Mouse (Mus musculus): Measurements from ENCODE around the gene Sh3bp4.

Gene Sh3bp4

DNA sequence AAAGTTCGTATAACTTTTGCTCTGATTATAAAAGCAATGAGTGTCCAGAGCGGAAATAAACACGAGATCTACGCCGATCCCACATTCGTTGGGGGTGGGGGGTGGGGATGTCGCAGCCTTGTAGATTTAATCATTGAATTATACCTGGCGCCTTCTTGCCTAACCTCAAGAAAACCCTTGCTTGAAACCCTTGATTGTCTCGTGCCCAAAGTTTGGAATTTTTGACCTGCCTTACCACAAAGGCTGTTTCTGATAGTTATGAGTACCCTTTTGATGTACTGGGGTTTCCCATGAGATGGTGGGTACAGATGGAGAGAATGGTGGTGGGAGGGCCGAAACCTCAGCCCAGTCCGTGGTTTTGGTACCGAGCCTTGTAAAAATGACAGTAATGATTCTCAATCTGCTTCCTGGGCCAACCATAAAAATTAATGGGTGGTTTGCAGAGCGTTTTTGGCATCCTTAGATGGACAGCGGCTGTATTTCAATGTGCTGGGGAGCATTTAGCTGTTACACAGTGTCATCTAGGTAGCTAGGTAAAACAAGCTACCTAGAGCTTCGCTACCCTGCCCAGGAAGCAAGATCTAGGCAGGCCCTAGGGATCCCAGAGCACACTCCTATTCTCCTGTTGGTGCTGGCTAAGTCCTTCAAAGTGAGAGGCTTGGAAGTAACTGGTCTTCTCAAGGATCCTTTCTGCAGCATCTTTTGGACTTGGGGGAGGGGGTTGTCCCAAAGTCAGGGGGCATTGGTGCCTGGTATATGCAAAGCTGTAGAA is 1.3 kb downstream of the Sh3bp4 start:
- DNase-seq = no peak

DNA sequence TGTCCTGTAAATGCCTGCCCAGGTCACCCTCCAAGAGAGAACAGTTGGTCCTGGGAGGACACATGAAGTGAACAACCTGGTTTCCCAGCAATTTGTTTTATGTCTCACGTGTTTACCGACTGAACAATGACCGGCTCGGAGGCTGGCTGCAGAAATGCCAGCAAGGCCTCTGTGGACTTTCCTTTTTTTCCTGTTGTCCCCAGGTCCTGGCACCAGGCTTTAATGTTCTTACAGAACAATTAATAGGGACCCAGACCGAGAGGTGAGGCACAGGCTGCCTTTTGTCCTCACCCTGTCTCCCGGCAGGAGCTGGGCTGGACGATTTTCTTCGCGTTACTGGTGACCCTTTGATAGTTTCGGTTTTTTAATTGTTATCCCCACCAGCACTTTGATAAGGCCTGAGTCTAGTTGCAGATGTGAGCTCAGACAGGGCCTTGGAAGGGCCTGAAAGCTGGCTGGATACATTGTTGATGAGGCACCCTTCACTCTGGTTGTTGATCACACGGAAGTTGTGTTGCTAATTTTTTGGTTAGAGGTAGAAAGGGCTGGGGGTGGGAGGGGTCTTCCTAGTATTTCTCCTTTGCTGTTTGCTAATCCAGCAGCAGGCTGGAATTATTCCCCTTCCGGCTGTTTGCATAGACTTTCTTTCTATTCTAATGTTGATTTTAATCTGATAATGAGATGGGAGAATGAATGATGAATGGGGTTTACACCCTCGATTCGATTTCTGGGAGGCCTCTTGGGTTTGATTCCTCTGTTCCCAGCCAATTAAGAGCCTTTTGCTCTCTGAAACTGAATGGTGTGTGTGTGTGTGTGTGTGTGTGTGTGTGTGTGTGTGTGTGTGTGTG is 2.2 kb downstream of the Sh3bp4 start:
- no peak for DNase-seq

- no peak for DNase-seq
Observed at GRCm38 (mm10) chr1:89073291-89073846, 3.2 kb downstream of the Sh3bp4 start.

- DNase-seq = no peak
Observed at GRCm38 (mm10) chr1:89074678-89075077, 4.5 kb downstream of the Sh3bp4 start.

DNA sequence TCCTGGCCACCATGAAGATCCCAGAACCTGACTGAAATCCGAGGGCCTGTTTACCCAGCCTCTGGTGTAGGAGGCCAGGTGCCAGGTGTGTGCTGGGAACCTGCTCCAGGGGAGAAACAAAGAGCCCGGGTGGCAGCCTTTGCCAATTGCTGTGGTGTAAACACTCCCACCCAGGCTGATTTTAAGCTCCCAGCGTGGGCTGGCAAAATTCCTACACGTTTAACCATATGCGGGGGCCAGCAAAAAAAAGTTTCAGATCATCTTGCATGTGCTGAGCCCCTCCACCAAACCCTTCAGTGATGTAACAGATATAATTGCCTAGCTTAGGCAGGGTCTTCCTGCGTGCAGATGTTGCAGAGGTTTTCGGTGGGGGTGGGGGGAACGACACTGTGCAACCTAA is 4.9 kb downstream of the Sh3bp4 start:
- no peak for DNase-seq

GRCm38 (mm10) chr1:89076777-89077176 is 6.6 kb downstream of the Sh3bp4 start:
- DNase-seq = no peak

GRCm38 (mm10) chr1:89078240-89078639 is 8.0 kb downstream of the Sh3bp4 start:
- no peak for DNase-seq

GRCm38 (mm10) chr1:89078730-89079129 is 8.5 kb downstream of the Sh3bp4 start:
- DNase-seq = no peak

DNA sequence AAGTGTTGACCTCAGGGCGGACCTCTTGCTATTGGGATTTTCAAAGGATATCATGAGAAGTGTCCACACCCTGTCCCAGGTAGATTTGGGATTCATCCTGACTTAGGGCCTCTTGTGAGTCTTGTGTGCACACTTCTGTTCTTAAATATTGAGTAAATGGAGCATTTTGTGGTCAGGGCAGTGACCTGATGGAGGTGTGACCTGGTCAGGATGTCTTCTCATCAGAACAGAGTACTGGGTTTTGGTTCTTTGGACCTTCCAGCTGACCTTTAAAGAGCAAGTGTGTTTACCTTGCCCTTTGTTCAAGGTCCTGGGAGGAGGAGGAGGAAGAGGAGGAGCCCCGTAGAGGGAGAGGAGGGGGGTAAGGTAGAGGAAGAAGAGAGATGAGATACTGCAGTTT is 9.0 kb downstream of the Sh3bp4 start:
- no peak for DNase-seq

DNA sequence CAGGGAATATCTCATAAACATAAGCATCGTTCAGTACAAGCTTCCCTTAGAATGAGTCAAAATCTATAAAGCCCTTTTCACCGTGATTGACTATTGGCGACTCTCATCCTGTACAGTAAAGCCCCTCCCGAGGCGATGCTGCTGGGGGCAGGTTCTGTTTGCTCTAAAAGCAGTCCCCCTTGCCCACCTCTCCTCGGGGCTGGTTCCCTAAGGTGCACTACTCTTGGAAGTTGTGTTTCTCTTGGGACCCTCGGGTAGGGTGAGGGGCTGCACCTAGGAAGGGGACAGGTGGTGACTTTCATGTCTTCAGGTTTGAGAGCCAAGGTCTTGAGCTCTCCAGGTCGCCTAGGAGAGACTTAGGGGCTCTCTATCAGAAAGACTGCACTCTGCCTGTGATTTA is 10.2 kb downstream of the Sh3bp4 start:
- no peak for DNase-seq

DNA sequence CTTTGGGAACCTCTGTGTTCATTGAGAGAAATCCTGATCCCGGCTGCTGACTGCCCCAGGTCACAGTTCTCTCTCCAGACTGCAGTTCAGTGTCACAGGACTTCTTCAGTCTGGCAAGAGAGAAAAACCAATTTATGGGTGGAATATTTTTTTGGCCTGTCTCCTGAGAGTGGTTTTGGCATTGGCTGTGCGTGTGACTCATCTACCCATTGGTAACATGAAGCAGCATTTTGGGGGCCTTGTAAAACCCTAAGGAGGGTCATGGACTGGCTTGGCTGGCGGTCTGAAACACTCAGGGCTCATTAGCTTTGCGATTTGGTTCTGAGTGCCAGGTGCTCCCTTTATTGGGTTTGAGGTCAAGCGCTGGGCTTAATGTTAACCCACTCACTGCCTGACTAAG is 10.6 kb downstream of the Sh3bp4 start:
- DNase-seq = no peak

DNA sequence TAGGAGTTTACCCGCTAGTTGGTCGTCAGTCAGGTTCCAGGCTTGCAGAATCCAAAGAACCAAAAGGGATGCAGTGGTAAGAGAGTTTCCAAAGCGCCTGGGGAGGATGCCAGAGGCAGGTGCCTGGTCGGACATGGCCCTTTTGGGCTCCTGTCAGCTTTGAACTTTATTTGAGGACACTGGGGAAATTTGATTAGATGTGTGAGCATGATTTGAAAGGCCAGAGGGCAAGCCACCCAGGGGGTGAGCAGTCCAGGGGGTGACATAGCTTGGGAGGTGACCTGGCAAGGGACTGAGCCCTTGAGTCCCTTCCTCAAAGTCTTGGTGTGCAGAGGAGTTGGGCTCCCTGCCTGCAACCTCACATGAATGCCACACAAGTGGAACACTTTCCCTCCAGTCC is 11.2 kb downstream of the Sh3bp4 start:
- DNase-seq = no peak

DNA sequence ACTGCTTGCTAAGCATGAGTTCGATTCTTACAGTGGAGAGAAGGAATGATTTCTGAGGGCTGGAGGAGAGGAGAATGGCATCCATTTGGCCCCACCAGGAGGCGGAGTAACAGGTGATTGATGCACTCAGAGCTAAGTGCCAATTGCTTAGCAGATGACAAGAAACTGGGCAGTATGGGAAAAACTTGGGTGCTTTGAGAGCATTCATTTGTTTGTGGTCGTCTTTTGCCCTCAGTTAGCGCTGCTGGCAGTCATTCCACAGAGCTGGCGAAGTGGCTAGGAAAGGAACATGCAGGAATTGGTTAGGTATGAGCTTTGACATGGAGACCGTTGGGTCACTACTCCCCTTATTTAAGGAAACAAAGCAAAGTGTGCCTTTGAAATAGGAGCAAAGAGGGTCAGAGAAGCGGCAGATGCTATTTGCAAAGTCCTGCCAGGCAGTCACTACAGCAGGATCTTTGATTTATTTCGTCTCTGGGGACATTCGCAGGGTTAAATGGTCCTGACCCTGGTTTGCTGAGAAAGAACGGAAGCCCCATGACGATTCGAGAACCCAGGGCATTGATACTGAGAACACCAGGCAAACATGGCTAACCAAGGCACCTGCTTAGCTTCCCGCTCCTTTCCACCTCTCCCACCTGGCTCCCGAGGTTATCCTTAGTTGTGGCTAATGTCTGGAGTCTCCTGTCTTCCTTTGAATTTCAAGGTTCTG is 12.1 kb downstream of the Sh3bp4 start:
- DNase-seq = no peak

DNA sequence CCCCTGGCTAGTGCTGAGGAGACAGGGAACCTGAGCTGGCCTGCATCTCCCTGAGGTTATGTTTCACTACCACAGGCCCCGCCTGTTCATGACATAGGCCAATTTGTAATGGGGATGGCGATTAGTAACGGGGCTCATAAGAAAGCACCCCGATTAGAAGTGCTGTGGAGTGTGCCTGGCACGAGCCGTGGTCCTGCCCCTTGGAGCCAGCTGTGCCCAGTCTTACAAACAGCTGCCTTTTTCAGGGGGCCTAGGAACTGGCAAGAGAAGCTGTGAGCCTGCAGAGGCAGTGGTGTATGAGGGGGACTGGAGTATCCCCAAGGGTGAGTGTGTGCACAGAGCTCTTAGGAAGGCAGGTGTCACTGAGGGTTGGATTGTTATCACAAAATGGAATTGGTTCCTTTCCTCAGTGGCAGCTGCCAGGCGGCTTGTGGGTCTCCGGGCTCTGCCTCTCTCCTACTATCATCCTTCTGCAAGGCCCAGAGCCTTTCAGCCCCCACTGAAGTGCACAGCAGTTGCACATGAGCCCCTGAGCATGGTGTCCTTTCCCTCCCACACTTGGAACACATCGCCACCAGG is 16.4 kb downstream of the Sh3bp4 start:
- DNase-seq = no peak

GRCm38 (mm10) chr1:89088144-89088543 is 17.9 kb downstream of the Sh3bp4 start:
- DNase-seq = no peak

DNA sequence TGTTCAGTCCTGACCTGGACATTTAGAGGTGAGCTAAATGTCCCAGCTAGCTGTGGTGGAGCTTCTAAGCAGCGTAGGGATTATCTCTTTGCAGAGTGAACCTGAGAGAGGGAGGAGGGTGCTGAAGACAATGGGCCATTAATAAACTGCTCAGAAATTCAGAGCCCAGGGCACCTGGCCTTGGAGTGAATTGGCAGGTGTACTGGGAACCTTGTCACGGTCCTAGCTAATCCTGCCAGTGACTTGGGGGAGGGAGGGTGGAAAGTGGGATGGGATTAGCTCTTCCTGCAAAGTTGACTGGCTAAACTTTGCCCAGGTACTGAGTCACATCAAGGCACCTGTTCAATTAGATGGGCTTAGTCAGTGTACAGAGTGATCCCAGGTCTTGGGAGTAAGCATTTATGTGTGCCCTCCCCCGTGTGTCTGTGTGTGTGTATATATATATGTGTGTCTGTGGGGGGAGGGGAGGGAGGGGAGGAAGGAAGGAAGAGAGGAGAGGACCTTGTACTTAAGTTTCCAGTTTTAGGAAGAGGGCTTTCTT is 18.6 kb downstream of the Sh3bp4 start:
- DNase-seq = no peak

GRCm38 (mm10) chr1:89089821-89090600 is 19.8 kb downstream of the Sh3bp4 start:
- DNase-seq = peak; percentile 51

- peak; percentile 20 for DNase-seq
Observed at GRCm38 (mm10) chr1:89090676-89091075, 20.5 kb downstream of the Sh3bp4 start.

- no peak for DNase-seq
Observed at GRCm38 (mm10) chr1:89092019-89092418, 21.8 kb downstream of the Sh3bp4 start.

GRCm38 (mm10) chr1:89092442-89092991 is 22.3 kb downstream of the Sh3bp4 start:
- peak; percentile 61 for DNase-seq

DNA sequence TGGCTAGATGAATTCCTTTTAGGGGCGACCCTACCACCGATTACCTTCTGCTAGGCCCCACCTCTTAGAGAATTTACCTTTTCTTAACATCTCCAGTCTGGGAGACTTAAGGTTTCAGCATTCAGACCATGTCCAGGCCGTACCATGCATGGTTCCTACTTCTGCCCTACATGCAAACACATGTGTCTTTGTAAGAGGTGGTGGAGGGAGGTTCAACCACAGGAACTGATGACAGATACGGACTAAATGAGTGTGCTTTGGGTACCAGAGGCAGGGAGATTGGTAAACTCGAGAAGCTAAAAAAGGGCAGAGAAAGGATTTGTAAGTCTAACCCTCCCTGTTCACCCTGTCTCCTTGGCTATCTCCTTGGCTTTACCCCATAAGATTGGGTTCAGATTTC is 23.5 kb downstream of the Sh3bp4 start:
- DNase-seq = no peak

All from thymus, postnatal 14 days (tissue).